Mouse (Mus musculus): Measurements from ENCODE around the gene Fmo1. TPM values are rescaled to one million over a fixed set of nuclear protein-coding genes. Genes with fewer than 3 reads are reported as not detected.

Gene Fmo1
- 10 to 100 TPM; 33.4 to 41.8 TPM for total RNA-seq (2021)

DNA sequence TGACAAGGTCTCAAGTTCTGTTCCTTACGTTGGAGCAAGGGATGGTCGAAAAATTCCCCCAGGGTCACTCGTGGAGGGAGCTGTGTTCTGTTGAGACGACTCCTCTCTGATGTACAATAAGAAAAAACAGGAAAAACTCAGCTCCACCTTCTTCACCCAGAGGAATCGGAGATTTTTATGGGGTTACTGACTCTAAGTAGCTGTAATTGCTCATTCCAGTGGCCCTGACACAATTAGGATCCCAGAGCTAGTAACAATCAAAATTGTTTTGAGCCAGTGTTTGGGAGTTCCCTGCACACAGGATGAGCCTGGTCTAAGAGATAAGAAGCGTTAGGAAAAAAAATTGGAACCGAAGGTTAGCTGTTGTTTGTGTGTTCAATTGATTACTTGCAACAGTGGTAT is at the start of gene Fmo1:
Fmo1 (minus strand) TSS at position 331 of the 402 bp plus-strand sequence.
- DNase-seq: no peak
- intact Hi-C loops (cut with DNase I): no loop called here

DNA sequence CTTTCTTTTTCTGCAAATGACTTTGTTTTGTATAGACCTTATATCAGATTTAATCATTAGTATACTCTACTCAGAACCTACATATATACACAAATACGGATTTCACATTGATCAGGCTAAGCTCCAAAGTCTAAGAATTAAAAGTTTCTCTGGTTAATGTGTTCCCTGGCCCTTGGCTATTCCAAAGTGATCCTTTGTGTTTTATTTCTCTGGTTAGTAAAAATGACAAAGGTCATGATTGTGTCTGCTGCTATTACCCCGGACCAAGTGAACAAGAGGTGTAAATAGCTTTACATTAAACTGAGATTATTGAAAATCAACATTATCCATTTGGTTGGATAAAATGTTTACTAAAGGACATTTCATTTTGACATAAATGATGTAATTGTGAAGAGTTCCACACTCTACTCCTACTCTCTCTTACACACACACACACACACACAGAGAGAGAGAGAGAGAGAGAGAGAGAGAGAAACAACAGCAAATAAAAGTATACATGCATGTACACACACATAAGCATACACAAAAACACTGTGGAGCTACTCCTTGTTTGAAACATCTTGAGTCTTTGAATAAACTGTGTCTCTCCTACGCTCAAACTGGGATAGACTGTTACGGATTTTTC is 48.6 kb upstream of the Fmo1 start:
- intact Hi-C loops (cut with DNase I): no loop called here
- no peak for DNase-seq

DNA sequence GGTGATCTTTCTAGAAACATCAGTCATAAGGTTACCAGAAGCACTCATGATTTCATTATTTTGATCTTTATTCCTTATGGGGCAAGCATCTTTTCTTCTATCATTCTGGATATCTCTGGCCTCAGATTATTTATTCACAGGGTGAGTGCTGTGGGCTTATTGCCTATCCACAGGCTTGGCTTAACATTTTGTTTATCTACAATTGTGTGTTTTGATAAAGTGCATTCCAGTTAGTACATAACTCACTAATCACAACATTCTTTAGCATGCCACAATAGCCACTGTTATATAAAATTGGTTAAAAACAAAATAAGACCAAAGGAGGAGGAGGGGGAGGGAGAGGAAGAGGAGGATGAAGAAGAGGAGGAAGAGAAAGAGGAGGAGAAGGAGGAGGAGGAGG is 45.7 kb upstream of the Fmo1 start:
- DNase-seq: no peak
- intact Hi-C loops (cut with DNase I): no loop called here

DNA sequence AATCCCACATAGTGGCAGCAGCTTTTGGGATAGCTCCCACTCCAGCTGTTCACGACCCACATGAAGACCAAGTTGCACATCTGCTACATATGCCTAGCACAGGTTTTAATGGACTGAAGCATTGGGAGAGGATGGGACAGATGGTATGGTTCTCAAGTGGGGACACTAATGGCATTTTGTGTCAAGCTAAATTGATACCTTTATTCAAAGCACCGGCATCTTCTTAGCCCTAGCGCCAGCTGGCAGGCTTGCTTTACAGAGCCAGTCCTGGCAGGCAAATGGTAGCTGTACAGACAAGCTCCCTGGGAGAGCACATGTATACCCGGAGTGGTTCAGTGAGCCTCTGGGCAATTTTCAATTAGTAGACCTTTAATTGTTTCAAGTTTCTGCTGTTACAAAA is 35.5 kb upstream of the Fmo1 start:
- no peak for DNase-seq
- intact Hi-C loops (cut with DNase I): no loop called here

DNA sequence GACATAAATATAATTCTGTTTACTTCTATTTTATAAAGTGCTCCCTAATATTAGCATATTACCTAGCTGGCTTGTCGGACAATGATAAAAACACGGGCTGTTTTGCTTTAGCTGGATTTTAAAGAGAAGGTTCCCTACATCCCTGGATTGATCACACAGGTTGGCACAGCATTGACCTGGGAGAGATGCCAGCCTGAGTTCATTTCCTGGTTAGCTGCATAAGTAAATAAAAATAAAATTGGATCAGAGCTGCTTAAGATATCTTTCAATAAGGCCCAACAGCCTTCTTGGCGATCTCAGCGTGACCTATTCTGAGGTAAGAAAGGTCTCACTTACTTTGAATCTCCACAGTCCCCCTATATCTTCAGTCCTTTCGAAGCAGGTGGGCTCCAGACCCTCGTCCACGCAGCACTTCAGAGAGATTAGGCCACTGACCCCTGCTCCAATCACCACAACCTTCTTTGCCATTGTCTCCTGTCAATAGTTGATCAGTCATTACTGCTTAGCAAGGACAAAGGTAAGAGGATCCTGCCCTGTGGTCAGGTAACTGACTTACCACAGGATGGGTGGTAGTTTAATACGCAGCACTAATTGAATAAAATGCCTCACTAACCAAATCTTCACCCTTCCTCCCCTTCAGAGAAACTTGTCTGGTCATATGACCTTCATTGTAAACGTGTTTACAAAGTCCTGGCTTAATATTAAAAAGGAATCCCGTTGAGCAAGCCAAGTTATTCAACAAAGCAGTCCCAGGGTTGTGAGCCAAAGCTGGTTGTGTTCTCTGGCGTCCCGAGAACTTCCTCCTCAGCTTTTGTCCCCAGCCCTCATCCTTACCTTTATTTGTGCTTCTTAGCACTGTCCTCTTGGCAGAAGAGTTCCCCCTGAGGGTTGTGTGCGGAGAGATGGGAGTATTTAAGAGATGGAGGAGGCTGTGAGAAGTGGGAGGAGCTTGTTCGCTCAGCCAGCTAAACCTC is 31.7 kb upstream of the Fmo1 start, which contains the start of gene Fmo2:
Fmo2 (minus strand) TSS at position 889 of the 974 bp plus-strand sequence.
- intact Hi-C loops (cut with DNase I): loop anchor here (5.0 kb wide), 1 partner anchor 159 kb away; no protein-coding TSS in a partner anchor
- peak; percentile 28 to 34 for DNase-seq

DNA sequence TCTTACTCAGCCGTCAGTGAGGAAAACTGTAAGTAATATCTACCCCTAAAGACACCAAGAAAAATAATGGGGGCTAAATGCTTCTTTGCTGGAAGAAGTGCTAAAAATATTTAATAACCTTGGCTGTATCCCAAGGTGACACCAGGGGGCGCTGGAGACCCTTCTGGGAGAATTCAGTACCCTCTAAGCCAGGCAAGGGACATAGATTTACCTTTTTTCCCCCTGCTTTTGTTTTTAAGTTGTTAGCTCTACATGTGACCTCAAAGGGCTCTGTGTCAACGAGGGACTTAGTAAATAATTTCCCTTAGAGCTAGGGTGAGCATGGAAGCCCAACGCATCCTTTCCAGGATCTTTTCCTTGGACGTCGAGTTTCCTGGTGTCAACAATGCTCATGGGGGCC is 29.5 kb upstream of the Fmo1 start:
- DNase-seq: peak; percentile 71 to 84
- intact Hi-C loops (cut with DNase I): loop anchor here (1.0 to 5.0 kb wide), 2 partner anchors 161 to 174 kb away; no protein-coding TSS in a partner anchor

DNA sequence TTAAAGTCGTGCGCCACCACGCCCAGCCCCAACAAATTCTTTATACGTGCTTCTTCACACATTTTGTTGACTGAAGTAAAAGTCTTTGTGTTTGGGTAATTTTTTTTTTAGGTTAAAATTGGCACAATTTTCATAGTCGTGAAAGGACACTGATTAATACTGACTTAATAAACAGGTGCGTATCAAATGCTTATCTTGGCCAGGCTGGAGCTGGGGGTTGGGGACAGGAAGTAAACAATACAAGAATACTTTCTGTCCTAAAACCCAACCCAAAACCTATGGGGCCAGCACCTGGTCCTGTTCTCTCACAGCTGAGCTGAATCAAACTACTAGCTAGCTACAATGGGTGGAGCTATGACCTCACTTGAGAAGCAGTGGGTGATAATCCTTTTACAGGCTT is 26.6 kb upstream of the Fmo1 start:
- DNase-seq: no peak
- intact Hi-C loops (cut with DNase I): loop anchor here (5.0 kb wide), 1 partner anchor 76 kb away; no protein-coding TSS in a partner anchor

DNA sequence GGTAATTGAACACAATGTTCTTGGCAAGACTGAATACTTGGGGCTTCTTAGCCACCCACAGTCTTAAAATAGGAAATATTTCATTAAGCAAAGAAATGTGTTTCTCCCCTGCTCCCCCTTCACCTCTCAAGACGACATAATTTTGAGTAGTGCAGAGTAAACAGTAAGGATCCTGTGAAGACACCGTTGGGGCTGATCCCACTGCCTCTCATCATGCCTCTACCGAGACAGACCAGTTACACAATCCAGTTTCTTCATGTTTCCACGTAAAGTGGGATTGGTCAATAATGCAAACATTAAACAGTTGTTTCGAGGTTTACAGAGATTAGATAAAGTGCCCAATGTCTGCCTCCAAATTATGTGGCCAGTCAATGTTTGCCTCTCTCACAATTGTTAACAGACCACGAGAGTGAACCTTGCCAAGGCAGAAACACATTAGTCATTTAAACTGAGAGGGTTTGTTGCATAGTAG is 25.6 kb upstream of the Fmo1 start:
- DNase-seq: peak in 1 of 2 experiments; percentile 11
- intact Hi-C loops (cut with DNase I): loop anchor here (5.0 kb wide), 1 partner anchor 75 kb away; no protein-coding TSS in a partner anchor

DNA sequence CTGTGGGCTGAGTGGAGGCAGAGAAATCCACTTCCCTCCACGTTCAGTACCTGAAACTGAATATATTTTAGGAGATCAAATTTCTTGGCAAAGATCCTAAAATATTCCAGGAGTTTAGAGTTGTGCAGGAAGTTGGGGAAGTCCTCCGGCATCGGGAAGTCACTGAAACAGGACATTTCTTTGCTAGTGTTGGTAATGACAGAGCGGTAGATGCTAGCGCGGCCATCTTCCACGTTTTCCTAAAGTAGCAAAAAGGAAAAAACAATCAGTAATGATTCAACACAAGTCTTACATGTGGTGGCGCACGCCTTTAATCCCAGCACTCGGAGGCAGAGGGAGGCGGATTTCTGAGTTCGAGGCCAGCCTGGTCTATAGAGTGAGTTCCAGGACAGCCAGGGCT is 22.2 kb upstream of the Fmo1 start:
- no peak for DNase-seq
- intact Hi-C loops (cut with DNase I): no loop called here

DNA sequence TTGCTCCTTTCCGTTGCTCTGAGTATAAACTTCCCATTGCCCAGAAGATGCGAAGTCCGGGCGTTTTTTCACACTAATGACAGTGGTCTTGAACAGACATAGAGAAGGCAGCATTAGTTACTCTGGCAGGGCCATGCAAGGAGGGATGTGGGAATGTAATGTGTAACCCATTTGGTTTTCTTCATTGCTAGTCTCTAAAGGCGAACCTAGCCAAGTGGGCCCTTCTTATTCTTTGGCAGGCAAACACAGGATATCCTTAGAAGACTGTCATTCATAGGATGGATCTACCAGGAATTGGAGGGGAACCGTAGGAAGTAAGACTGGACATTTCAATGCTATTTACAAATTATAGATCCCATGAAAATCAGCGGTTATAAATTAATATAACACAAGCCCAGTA is 21.2 kb upstream of the Fmo1 start:
- intact Hi-C loops (cut with DNase I): no loop called here
- no peak for DNase-seq

DNA sequence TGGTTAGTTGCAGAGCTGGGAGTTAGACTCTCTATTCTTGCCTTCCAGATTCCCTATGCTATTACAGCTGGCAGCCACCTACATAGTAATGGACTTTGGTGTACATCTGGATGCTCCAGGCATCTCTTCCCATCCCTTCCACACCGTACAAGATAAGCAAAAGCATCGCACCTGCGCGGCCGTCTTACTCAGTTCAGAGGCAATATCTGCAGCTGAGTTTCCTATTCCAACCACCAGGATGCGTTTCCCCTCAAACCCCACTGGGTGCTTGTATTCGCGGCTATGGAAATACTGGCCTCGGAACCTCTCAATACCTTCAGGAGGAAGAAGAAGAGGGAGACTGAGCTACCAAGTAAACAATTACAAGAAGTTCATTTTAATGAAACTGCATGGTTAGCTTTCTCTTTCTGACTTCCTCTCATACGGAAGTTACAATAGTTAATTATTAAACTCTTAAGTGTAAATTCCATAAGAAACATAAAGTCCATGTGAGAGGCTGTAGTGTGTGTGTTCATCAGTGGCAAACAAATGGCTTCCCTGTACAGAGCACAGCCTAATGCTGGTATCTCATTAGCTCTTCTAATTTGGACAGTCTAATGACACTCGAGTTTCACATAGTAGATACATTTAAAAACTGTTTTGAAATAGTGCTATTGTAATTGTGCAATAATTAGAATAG is 19.9 kb upstream of the Fmo1 start:
- no peak for DNase-seq
- intact Hi-C loops (cut with DNase I): no loop called here

DNA sequence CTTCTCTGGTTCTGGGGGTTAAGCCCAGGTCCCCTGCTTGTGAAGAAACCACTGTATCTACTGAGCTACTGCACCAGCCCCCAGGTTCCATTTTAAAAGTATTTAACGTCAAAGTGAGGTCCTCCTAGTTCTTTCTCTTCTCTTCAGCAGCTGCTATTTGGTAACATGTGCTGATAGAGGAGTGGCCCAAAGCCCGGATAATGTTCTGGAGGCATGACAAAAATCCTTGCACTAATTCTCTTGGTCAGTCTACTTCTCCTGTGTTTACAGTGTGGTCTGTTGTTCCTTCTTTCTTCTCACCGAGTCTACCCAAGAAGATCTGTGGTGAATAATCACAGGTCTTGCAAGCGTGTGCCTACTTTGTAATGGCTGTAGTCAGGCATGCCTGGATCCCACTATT is 16.3 kb upstream of the Fmo1 start:
- peak; percentile 48 to 49 for DNase-seq

DNA sequence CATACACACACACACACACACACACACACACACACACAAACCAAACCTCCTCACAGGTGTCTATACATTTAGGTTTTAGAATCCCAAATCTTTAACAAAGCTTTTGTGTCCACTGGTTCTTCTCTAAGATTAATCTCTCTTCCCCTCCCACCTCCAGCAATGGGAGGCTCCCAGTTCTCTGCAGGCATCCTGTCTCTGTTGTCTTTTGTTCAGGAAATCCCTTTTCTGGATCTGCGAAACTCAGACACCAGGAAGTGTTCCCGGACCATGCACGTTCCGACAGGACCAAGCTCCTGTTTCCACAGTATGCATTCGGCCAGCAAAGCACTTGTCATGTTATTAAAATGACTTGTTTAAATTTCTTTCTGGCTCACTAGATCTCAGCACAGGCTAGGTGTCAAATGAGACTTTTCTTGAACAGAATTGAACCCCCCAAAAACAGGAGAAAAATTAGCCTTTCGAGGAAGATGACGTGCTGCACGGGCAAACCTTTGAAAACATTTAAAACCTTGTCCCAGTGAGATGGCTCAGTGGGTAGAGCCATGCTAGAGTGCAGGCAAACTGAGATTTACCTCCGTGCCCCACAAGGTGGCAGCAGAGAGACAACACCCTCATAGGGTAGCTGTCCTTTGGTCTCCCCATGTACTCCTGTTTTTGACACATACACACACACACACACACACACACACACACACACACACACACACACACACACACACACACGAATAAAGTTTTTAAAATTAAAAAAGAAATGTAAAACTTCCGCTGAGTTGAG is 13.4 kb upstream of the Fmo1 start:
- intact Hi-C loops (cut with DNase I): no loop called here
- DNase-seq: peak; percentile 52 to 69

More for the DNA sequence above, 16.3 kb upstream of the Fmo1 start:
- intact Hi-C loops (cut with DNase I): no loop called here

DNA sequence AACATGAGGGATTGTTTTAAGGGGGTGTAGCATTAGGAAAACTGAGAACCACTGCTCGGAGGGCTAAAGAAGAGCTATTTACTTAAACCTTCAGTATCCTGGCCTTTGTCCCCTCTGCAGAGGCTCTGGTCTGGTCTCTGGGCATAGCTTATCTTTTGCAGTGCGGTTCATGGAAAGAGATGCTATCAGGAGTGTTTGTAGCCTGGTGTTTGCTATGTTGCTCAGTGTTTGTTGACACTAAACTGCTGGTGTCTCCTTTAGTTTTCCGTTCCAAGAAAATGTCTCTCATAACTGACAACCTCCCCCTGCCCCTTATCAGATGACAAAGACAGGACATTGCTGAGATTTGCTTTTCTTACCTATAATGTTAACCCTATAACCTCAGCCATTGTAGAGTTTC is 8.7 kb upstream of the Fmo1 start:
- intact Hi-C loops (cut with DNase I): no loop called here
- no peak for DNase-seq

DNA sequence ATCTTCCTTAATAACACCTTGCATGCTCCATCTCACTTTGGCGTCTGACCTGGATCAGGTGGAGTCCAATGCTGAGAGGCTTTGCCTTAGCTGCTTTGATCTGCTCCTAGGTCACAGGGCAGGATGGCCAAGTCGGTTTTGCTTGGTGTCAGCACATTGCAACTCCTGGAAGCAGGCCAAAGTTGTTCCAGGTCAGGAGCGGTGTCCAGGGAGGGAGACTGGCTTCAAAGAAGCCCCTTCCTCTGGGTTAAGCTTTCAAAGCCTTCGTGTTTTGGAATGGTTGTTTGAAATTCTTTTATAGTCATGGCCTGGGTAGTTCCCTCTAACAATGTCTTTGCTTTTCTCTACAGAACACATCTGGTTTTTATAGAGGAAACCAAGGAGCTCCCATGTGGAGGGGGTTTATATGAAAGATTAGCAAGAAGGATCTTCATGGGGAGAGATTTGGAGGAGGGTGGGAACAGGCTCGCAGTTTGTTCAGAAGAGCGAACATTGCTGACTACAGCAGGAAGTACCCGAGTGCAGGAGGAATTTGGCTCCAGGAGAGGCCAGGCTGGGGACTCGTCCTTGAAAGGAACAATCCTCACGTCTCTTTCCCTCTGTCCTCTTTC is 5.4 kb upstream of the Fmo1 start:
- intact Hi-C loops (cut with DNase I): no loop called here
- no peak for DNase-seq

DNA sequence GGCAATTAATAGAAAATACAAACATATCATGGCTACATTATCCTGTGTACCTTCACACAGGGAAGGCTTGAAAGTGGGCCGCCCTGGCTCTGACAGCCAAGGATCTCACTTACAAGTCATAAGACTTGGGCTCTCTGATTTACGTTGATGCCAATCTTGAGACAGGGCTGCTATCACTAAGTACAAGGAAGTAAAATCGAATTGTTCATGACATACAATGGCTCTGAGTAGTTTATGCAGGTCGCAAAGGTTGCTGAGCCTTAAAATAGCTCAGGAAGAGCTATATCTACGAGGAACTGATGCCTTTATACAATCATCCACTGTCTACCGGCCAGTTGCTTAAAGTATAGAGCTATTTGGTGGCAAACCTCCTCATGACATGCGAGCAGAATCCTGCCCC is 4.6 kb upstream of the Fmo1 start:
- intact Hi-C loops (cut with DNase I): no loop called here
- no peak for DNase-seq

DNA sequence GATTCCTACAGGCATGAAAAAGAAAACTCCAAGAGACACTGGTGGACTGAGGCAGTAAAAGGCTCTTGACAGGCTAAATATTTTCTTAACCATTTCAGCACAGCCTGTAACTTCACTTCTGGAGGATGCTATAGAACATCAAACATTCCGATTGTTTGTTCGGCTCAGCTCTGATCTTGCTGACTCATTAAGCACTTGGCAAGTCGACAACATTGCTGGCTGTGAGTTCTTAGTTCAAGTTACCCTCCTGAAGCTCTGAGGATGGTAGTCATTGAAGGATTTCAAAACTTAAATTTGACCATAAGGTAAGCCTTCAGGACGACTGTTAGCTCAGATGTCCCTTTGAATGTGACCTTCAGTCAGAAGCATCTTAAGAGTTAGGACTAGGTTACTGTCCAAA is 986 bp upstream of the Fmo1 start:
- no peak for DNase-seq
- intact Hi-C loops (cut with DNase I): no loop called here

DNA sequence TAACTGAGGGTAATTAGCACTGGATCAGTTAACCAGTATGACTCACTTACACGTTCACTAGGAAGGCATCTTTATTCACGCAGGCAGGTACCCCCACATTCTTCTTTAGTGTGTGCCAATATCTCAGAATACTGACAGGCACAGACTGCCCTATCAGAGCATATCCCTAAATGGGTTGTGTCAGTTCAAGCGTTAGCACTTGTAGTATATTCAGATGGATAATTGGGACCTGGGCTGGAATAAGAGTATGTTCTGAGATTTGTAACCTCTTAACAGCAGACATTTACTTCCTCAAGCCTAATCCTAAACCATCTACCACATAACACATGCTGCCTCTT is 948 bp downstream of the Fmo1 start:
- no peak for DNase-seq
- intact Hi-C loops (cut with DNase I): no loop called here

DNA sequence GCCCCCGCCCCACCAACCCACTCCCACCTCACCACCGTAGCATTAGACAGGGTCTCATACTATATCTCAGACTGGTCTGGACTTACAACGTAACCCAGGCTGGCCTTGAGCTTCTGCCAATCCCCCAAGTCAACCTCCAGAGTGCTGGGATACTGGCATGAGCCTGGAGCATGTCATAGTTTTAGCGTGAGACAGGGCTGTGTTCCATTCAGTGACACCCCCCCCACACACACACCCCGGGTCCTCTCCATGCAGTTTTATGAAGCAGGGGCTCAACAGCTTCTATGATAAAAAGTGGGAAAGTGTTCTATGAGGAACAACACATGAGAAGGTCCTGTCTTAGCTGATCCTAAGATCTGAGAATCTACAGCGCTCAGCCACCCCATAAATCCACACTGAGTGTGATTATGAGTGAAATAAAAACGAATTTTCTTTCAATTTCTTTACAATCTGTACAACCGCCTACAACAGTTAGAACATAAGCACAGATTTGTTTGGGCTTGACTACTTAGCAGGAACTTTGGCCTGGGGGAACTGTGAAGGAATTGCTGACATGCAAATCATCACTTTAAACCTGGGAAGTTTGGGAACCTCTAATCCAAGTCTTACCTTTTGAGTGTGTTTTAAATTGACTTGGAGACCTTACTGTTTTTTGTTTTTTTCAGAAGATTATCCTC is 1.5 kb downstream of the Fmo1 start:
- intact Hi-C loops (cut with DNase I): no loop called here
- no peak for DNase-seq

Measured in heart, postnatal 10 days (tissue).